Mouse (Mus musculus) c-Kit-negative CD71-positive TER-119-positive erythroid progenitor cells, embryonic 14.5 days (primary cell): ENCODE results near the gene Por.

ENCODE experiments used
- DNase-seq: peaks from one replicate; pipeline ENCODE4 v3.0.0-alpha.2; 2013; ENCODE audit warnings: low read depth, low spot score

The Por gene

DNA sequence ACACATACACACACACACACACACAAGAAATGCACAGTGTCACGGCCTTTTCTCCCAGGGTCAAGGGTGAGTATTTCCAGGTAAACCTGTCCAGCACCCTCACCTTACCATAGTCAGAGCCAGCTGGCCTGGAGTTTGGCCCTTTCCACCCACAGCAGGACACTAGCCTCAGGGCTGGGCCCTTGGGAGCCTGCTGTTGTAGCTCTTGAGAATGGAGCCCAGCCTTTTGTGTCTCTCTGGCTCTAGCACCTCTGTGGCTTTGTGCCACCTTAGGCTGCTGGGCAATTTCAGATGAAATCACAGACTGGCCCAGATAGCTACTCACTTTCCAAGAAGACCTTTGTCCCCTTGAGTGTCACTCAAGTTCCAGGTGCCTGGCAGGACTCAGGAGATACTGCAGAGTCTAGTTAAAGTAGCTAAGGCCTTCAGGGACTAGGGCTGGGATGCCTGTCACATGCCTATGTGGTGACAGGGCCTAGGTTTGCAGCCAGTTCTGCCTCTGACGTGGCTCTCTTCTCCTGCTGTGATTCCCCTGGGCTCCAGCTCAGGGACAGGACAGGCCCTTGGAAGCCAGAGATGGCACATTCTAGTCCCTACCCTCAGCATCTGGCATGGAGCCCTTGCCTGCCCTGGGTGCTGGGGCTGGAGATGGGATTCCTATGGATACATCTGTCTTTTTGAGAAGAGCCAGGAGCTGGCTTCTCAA lies 57.0 kb downstream of the Por start:
- DNase-seq, result no peak

DNA sequence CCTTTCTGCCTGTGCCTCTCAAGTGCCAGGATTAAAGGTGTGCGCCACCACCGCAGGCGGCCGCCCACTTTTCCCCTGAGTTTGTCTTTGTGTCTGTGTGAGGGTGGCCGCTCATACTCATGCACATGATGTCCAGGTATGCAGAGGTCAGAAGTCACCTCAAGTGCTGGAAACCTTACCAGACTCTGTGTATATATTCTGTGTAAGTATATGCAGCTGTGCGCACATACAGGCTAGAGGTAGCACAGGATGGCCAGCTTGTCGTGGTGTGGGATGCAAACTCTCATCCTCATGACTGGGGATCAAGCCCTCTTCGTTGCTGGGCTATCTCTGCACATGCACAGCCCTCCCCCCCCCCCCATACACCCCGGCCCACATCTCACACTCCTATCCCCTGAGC lies 58.0 kb downstream of the Por start:
- DNase-seq, result no peak

DNA sequence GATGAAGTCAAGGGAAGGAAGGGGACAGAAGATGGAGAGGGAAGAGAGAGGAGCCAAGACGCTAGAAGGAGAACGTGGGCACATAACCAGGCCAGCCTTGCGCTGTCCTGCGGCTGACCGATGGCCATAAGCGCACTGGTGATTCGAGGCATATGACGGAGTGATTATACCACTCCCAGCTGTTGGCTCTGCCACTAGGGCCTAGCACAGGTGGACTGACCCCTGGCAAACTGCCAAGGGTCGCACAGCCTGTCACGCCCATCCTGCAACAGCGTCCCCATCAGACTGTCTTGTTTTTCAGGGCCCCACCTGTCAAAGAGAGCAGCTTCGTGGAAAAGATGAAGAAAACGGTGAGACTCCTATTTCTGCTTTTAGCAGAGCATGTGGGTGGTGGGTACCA lies 58.5 kb downstream of the Por start:
- DNase-seq, result no peak

DNA sequence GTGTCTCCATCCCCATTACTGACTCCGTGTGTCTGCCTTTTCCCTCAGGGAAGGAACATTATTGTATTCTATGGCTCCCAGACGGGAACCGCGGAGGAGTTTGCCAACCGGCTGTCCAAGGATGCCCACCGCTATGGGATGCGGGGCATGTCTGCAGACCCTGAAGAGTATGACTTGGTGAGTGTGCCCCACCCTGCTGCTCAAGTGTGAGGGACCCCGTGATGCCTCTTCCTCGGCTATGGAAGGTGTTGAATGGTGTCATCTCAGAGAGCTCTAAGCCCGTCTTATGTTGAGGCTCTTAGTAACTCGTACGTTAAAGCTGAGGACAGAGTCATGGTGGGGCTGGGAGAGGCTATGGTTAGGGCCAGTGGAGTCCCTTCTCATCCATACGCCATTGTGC lies 59.5 kb downstream of the Por start:
- DNase-seq, result no peak

DNA sequence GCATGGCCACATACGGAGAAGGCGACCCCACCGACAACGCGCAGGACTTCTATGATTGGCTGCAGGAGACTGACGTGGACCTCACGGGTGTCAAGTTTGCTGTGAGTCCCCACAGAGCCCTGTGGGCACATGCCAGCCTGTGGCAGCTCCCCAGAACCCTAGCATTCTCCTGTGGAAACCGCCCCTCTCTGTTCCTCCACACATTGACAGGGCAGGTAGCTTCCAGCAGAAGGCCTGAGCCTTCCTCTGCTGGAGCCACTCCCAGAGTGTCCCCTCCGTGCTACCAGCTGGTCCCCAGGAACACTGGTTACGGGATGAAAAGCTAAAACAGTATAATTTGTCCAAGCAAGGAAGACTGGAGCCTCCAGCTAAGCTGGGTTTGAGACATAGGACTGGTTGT lies 60.4 kb downstream of the Por start:
- DNase-seq, result no peak

DNA sequence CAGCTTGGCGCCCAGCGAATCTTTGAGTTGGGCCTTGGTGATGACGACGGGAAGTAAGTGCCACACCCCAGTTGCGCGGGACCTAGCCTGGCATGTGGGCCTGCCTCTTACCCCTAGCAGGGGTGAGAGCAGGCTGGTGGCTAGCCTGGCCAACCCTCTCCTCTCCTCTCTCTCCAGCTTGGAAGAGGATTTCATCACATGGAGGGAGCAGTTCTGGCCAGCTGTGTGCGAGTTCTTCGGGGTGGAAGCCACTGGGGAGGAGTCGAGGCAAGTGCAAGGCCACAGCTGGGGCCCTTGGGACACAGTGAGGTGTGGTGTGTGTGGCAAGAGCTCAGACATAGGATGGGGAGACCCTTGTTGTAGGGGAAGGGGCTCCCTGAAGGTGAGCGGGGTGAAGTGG lies 61.1 kb downstream of the Por start:
- no peak for DNase-seq

DNA sequence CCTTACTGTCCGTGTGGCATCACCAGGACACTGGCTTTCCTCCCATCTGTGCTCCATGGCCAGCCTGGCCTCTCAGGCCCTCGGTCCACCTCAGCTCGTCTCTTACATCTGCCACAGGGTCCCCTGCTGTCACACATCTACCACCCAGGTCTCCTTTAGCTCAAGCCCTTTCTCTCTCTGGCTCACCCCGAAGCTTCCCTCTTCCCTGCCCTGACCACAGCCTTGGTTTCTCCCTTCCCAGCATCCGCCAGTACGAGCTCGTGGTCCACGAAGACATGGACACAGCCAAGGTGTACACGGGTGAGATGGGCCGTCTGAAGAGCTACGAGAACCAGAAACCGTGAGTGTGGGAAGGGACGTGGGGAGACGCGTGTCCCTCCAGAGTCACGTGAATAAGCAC lies 61.5 kb downstream of the Por start:
- no peak for DNase-seq

DNA sequence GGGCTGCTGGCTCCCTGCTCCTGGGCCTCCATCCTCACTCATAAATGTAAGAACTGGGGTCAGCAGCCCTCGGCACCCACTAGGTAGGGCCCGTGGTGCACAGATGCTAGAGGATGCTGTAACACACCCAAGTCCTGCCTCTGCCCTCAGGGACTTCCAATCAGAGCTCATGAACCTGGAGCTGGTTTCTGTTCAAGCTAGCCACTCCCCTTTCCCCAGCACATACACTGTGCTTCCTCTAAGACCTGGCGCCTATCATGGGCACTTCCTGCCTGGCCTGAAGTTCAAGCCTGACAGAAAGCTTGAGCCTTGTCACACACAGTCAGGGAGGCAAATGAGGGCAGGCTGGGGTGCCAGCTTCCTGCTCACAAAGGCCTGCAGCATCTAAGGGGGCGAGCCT lies 63.2 kb downstream of the Por start:
- no peak for DNase-seq

DNA sequence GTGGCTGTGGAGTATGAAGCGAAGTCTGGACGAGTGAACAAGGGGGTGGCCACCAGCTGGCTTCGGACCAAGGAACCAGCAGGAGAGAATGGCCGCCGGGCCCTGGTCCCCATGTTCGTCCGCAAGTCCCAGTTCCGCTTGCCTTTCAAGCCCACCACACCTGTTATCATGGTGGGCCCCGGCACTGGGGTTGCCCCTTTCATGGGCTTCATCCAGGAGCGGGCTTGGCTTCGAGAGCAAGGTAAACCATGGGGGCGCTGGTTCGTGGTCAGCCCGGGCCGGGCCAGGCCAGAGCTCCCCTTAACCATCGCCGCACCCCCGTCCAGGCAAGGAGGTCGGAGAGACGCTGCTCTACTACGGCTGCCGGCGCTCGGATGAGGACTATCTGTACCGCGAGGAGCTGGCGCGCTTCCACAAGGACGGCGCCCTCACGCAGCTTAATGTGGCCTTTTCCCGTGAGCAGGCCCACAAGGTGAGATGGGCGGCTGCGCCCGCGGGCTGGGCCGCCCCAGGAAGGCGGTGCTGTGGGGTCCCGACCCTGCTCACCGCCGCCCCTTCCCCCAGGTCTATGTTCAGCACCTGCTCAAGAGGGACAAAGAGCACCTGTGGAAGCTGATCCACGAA lies 64.3 kb downstream of the Por start:
- DNase-seq, result no peak

DNA sequence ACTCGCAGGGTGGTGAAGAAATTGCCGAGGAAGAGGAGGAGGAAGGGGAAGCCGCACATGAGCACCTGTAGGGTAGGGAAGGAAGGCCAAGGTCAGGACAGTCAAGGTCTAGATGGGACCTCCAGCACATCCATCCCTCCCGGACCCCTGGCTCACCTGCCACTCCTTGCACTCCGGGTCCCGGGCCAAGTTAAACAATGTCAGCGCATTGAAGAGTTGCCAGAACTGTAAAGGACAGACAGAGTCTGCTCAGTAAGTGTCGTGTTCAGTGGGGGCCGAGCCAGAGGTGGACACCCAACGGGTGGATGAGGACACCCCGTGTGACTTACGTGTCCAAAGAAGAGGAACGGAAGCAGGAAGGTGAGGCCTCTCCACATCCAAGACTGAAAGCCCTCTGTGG lies 65.9 kb downstream of the Por start:
- DNase-seq, result no peak

DNA sequence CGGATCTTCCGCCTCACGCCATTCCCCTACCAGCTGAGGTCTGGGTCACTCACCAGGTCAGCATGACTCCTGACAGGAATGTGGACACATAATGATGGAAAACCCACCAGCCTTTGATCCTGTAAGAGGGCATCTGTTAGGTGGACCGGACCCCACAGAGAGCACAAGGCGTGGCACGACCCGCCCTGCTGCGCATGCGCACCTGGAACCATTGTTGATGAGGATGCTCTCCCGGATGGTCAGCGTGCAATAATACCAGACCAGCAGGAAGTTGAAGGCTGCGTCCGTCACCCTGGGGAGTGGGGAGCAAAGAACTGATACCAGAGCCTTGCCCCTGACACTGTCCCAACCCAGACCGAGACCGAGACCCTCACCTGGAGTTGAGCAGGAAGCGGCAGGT lies 66.7 kb downstream of the Por start:
- no peak for DNase-seq

DNA sequence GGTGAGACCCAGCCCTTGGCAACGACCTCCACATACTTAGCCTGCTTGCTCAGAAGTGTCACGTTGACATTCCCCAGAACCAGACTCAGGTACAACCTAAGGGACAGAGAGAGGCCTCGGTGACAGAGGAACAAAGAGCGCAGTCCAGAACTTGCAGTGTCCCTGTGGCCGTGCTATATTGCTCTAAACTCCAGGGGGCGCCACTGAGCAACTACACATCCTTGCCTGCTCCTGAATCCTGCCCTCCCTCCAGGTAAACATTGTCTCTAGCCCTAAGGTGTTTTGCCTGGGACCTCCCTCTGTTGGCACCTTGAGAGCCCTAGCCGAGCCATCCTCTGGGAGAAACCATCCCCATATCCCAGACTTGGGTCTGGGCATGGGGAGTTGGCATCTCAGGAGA lies 67.3 kb downstream of the Por start:
- peak; percentile 12 for DNase-seq

DNA sequence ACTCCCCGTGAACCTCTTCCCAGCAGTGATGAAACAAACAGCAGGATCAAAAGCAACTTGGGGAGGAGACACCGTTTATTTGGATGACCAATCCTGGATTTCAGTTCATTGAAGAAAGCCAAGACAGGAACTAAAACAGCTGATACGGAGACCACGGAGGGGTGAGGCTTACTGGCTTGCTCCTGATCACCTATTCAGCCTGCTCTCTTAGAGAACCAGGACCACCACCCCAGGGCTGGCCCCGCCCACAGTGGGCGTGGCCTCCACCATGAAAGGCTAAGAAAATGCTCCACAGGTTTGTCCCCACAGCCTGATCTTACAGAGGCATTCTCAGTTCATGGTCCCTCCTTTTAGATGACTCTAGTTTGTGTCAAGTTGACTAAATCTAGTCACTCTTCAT lies 68.4 kb downstream of the Por start:
- no peak for DNase-seq

DNA sequence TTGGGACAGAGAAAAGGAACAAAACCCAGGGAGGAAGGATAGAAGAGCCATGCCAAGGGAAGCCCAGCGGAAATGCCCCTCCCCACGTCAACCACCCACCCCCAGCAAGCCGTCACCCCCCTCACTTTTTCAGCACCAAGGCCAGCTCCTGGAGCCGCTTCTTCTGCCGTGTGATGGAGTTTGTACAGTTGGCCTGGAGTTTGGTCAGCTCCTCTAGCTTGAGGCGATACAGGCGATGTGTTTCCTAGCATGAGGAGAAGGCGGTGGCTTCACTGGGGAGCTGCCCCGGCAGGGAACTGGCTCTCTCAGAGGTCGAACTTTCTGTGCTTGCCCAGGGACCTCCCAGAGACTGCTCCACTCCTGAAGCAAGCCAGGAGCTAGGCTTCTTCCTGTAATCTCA lies 72.3 kb downstream of the Por start:
- no peak for DNase-seq

DNA sequence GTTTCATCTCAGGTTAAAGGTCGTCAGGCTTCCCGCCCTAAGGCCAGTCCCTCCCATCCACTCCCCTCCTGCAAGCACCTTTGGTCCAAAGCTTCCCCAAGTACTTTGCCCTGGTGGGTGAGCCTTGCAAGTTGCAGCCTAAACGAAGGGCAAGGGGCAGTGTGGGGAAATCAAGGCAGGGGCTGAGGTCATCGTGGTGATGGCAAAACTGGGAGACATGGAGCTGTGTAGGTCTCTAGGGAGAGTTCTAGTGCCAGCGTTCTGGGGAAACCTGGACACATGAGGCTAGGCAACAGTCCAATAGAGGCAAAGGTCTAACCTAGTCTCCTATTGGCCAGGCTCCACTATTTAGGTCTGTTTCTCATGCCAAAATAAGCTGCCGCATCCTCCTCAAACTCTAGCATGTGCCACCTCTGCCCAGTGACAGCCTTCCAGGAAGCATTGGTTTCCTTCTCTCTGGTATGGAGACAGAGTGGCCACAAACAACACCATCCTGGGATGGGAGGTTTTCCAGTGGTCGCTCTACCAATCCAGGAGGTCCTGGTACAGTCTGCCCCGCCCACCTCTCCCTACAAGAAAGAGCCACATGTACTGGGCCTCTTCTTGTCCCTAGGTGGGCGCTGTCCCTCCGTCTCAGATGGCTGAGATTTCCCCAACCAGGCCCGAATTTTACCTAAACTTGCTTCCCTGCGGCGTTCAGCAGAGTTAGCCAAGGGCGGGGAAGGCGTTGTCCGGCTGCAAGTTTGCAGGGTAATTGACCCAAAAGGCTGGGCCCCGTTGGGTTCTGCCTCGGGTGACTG lies 73.3 kb downstream of the Por start:
- no peak for DNase-seq

DNA sequence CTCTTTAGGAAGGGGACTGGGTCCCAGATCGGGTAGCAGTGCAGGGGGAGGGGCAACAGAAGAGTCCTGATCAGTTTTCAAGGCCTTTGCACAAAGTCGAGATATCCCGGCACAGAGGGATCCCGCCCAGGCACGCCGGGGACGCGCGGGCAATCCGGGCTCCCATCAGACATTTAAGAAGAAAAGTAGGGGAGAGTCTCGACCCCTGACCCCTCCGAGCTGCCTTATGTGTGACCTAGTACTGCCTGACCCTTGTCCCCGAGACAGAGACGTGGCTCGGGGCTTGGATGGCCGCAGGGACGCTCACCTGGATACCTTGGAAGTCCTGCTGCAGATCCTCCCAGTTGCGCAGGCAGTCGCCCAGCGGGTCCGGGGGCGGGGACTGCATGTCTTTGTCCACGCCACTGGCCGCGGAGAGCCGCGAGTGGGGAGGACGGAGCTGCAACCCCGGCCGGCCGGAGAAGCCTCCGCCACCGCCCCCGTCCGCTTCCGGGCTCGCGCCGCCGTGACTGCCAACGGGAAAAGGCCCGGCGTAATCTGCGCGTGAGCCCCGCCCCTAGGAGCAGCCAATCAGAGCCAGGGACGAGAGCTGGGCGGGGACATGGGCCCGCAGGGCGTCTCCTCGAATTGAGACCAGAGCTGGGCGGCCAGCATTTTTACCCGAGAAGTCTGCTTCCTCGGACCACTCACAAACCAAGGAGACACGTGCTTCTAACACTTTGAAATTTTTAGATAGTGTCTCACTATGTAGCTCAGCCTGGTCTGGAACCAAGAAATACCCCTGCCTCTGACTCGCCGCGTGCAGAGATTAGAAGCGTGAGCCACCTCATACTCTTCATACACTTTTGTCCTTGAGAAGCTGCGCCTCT lies 74.1 kb downstream of the Por start, which contains the start of gene Tmem120a:
Tmem120a (minus strand) TSS at position 708 of the 869 bp plus-strand sequence.
- peak; percentile 80 for DNase-seq

DNA sequence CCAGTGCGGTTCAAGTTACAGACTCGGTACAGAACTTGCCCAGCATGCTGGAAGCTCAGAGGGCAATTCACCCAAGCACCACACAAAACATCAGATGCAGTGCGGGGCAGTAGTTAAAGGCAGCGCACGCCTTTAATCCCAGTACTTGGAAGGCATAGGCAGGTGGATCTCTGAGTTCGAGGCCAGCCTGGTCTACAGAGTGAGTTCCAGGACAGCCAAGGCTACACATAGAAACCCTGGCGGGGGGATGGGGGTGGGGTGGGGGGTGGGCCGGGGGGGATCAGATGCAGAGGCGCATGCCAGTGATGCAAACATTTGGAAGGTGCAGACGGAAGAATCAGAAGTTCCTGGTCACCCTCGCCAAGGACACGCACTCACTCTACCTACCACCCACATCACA lies 74.9 kb downstream of the Por start:
- no peak for DNase-seq

DNA sequence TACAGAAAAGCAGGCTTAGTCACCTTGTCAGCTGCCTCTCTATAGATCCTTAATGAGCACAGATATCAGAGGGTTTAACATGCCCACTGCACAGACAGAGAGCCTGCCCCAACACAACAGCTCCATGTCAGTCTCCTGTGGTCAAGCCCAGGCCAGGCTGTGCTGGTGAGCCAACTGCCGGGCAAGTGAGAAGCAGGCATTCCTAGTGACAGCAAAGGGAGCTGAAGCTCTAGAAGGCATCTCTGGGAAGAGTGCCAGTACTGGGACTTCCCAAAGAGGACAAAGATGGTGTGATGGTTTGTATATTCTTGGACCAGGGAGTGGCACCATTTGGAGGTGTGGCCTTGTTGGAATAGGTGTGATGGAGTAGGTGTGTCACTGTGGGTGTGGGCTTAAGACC lies 81.2 kb downstream of the Por start:
- no peak for DNase-seq

DNA sequence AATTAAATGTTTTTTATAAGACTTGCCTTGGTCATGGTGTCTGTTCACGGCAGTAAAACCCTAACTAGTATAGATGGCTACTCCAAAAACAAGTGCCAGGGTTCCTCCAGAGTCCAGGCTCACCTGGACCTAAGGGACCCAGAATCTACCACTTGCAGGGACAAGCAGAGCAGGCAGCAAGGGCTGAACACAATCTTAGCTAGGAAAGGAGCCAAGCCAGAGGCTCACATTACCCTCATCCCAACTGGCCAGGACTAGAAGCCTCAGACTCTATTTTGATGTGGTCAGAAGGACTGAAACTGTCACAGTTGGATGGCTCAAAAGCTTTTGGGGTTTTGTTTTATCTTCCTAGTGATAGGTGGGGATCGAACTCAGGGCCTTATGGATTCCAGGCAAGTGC lies 81.8 kb downstream of the Por start:
- no peak for DNase-seq

DNA sequence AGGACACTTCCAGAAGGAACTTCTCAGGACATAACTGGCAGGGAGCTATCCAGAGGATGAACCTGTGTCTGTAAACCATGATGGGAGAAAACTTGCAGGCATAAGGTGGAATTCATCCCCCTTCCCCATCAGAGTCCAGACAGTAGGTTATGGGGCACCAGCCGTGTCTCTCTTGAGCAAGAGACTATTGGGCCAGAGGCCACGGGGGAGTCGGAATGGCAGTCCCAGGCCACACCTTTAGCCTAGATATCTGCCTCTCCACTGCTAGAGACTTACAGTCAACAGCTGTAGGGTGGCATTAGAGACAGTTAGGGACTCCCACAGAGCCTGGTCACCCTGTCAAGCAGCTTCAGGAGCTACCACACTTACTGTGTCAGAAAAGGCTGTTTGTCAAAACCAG lies 92.0 kb downstream of the Por start:
- DNase-seq, result no peak

DNA sequence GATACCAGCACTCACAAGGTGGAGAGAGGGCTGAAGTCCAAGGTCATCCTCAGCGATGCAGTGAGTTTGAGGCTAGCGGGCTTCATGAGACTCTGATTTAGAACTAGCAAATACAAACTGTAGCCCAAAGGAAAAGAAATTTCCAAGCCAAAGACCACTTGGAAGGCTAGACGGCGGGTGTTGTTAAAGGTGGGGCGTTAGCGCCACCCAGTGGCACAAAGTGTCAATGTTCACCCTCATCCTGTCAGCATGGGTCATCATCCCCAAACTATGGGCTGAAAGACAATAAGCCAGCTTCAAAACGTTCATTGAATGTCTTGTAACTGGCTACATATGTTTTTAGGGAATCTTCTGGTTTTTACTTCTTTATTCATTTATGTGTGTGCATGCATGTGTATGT lies 93.7 kb downstream of the Por start:
- peak; percentile 32 for DNase-seq

DNA sequence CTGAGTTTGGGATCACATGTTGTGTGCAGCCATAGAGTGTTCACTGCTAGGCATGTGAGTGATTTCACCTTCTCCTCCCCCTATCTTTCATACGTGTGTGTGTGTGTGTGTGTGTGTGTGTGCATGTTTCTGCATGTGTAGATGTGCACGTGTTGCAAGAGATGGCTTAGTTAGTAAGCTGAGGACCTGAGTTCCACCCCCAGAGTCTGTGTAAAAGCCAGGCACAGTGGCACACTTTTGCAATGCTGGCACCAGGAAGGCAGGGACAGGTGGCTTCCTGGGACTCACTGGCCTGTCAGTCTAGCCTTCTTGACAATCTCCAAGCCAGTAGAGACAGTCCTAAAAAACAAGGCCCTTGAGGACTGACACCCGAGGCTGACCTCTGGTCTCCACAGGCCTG lies 95.1 kb downstream of the Por start:
- DNase-seq, result no peak
